Mouse (Mus musculus) spleen, adult 12 weeks (tissue): ENCODE data around the gene Olfr1002.
"Not testable (repeated sequence)": the region's sequence is repeated elsewhere in the genome, so short reads cannot be mapped to it uniquely, and the experiment has no call there.

Source experiments
- DNase-seq: peaks from one replicate; pipeline ENCODE4 v3.0.0; 2022; ENCODE audit warnings: low spot score

Olfr1002 gene

DNA sequence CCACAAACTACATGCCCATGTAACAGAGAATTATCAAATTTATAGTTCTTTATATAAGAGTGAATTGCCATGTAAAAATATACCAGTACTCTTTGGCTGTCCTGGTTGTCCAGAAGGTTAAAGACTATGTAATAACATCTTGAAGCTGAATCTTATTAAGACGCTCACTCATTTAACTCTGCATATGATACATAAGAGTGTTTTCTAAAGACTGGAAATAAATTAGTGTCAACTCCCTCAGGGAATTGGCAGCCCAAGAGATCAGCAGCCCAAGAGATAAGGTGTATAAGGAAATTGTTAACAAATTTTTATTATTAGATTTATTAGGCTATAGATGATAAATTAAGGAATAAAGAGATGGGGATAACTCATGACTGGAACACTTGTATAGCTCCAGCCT is at the start of gene Olfr1002:
Gene Olfr1002, minus strand, starts transcription at position 101 of the 400 bp plus-strand sequence.
- DNase-seq = no peak

DNA sequence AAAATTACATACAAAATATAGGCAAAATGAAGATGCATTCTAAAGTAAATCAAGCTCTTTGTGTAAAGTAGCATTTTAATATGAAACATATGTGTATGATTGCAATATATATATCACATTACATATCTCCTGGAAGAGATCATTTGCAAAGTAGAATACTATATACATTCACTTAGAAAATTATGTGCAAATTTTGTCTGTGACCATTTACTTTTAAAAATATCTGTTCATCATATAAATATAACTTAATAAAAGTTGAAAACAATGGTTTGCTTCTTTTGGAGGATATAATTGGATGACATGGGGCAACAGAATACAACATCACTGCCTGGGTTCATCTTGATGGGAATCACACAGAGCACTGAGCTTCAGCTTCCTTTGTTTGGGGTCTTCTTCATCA is 38.6 kb upstream of the Olfr1002 start, which contains the start of gene Olfr1008:
Gene Olfr1008, plus strand, starts transcription at position 301 of the 400 bp plus-strand sequence.
- no peak for DNase-seq

DNA sequence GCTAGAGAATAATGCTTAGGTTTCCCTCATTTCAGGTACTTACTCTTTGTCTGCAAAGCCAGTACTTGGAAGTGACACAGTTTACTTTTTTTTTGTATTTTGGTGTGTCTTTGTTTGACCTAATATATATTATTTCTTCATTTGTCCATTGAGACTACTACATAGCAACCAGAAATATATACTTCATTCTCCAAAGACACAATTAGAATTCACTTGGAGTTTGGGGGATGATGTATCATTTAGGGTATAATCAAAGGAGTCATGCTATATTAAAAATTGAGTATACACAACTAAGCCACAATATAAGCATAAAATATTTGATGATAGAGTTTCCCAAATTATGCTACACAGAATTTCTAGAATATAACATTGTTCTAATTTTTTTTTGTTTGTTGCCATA is 28.2 kb upstream of the Olfr1002 start, which contains the start of gene Olfr1006:
Gene Olfr1006, minus strand, starts transcription at position 101 of the 400 bp plus-strand sequence.
- no peak for DNase-seq

DNA sequence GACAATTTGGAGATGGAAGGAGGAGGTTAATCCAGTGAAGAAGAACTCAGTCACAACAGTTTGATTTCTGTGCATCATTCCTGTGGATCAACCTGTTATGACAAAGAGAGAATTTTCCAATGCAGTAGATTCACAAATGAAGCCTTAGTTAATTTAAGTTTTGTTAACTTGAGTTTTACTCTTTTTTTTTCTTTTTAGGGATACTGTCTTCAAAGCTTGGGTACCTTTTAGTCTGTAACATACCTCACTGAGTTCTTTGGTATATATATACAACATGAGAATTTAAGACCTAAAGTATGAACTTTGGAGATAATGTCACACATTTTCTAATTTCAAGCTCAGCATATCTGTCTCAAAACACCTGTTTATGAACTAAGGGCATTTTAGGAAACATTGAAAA is 13.9 kb upstream of the Olfr1002 start, which contains the start of gene Olfr154:
Gene Olfr154, minus strand, starts transcription at position 101 of the 400 bp plus-strand sequence.
- not testable (repeated sequence) for DNase-seq

DNA sequence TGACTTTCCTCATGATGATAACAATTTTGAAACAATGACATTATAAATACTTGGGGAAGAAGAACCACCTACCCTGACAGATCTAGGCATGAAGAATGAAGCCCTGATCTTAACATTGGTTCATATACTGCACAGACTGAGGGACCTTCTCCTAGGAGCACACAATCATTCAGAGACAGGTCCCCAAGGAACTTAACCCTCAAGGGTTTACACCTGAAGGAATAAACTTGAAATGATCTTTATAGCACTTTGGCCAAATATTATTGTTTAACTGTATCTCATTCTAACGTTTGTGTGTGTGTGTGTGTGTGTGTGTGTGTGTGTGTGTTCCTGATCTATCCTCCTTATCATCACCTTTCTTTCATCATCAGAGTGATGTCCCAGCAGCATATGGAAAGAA is 38.7 kb downstream of the Olfr1002 start, which contains the start of gene Olfr1000:
Gene Olfr1000, minus strand, starts transcription at position 101 of the 400 bp plus-strand sequence.
- DNase-seq = no peak
